Mouse (Mus musculus) spleen, adult 2 months (tissue): ENCODE data around the gene Kcna7. TPM values are rescaled to one million over a fixed set of nuclear protein-coding genes. Genes with fewer than 3 reads are reported as not detected.

Source experiments
- DNase-seq, 2 experiments: peaks; one replicate each; pipeline versions ENCODE4 v3.0.0 to v3.0.0-alpha.2; 2012 to 2021; ENCODE audit warnings: low spot score in 2 of 2, low read depth in 1 of 2
- H3K27ac ChIP-seq: fragments of 200-500 bp; 2 replicates; pipeline ENCODE4 v1.5.1; 2012; ENCODE audit warnings: low read length, inconsistent platforms; ENCODE audit not compliant: insufficient read depth
- H3K27me3 ChIP-seq: fragments of 200-500 bp; 2 replicates; pipeline ENCODE4 v1.6.1; 2012; ENCODE audit warnings: mild to moderate bottlenecking, moderate library complexity, low read length, inconsistent platforms; ENCODE audit not compliant: control insufficient read depth, insufficient read depth
- H3K36me3 ChIP-seq: fragments of 200-500 bp; 2 replicates; pipeline ENCODE4 v1.6.1; 2012; ENCODE audit warnings: mild to moderate bottlenecking, low read length, inconsistent platforms; ENCODE audit not compliant: control insufficient read depth, insufficient read depth
- H3K4me1 ChIP-seq: fragments of 200-500 bp; 2 replicates; pipeline ENCODE4 v1.6.1; 2011; ENCODE audit warnings: inconsistent platforms; ENCODE audit not compliant: control insufficient read depth, insufficient read depth, insufficient read length
- H3K4me3 ChIP-seq: fragments of 200-500 bp; 2 replicates; pipeline ENCODE4 v1.5.1; 2011; ENCODE audit warnings: mild to moderate bottlenecking, inconsistent platforms; ENCODE audit not compliant: insufficient read depth, insufficient read length; ENCODE audit errors: extremely low read depth
- CTCF ChIP-seq: fragments of 200-500 bp; IDR thresholded peaks from 2 replicates; pipeline ENCODE4 v1.5.1; 2011; ENCODE audit warnings: mild to moderate bottlenecking, inconsistent platforms; ENCODE audit not compliant: insufficient read depth, insufficient read length, insufficient replicate concordance; ENCODE audit errors: extremely low read depth
- POLR2A ChIP-seq: fragments of 200-500 bp; IDR thresholded peaks from 2 replicates; pipeline ENCODE4 v1.6.1; 2011; ENCODE audit warnings: low read depth, low read length, inconsistent platforms
- WGBS: fragments of 180-500 bp; shearing (Covaris S2); methylation state at CpG from one replicate; pipeline ENCODE4 v1.1.7; 2018; 5-methylcytosine and 5-hydroxymethylcytosine counted together
- polyA plus RNA-seq: library from polyadenylated mRNA; depleted of rRNA; stranded (reverse); fragments of >200 nt; gene quantifications from 2 replicates; pipeline ENCODE4 v1.2.3, GENCODE M21; 2012

Kcna7 gene
- polyA plus RNA-seq, 1 experiment, result 0.04 TPM

DNA sequence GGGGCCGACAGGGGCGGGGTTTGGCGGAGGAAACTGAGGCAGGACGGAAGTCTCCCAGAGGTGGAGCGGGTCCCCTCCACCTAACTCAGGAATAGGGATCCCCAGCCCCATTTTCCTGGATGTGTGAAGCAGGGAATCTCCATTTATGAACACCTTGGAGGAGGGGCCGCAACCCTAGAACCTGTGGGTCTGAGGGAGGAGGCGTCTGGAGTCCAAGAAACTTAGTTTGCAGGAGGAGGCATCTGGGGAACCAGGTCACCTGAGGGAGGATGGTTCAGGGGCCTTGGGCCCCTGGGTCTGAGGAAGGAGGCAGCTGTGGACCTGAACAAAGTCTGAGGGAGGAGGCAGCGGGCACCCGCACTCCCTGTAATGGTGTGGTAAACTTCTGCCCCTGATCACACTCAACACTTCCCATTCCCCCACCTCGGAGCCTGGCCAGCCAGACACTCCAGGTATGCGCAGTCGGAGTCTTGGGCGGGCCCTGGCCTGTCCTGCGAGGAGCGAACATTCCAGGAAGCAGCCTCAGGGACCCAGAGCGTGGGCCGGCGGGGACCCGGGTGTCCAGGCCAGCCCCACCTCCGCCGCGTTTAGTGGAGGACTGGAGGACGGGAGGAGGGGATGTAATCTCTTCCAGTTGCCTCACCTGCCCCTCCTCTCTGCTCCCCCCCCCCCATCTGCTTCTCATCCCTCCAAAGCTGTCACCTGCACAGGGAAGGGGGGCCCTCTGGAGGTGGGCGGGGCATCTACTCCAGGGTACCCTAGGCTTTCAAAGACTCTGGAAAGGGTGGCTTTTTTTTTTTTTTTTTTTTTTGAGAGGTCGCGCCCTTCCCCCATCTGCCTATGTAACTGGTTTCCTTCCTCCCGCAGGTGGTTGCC, 8.6 kb downstream of the Kcna7 start:
- Histone ChIP-seq H3K27ac (no peak overlapping the region), H3K36me3 (no peaks in the 10 kb centered on the region), H3K4me1 (peaks cover 9% of the 10 kb centered on the region), H3K27me3 (peaks cover 28% of the 10 kb centered on the region), H3K4me3 (no peak overlapping the region; the same call in 1 of the 2 replicates)
- TF ChIP-seq POLR2A (no peak), CTCF (no peak)
- DNase-seq, result no peak
- 3% methylated on average over 26 of the region's 27 CpGs for WGBS

DNA sequence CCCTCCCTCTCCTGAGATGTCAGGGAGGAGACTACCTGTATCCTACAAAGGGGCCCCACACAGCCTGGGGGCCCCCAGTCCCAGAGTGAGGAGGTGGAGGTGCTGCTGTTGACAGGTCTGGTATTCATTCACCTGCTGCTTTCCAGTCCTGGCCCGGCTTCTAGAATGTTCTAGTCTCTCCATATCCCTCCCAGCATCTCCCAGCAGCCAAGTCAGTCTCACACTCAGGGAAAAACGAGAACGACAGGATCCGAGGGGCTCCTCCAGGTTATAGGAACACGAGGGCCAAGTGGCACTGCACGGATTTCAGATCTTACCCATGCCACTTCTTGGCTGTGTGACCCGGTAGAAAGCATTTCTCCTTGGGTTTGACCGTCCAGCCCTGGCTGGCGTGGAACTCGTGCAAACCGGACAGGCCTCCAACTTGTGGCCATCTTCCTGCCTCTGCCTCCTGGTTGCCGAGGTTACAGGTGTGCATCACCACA, 9.3 kb downstream of the Kcna7 start:
- DNase-seq, result no peak
- TF ChIP-seq CTCF, result no peak
- no peak for TF ChIP-seq POLR2A
- no peak overlapping the region for H3K4me3 ChIP-seq
- no peaks in the 10 kb centered on the region for H3K36me3 ChIP-seq
- H3K4me1 ChIP-seq, result peaks cover 9% of the 10 kb centered on the region
- peaks cover 28% of the 10 kb centered on the region for H3K27me3 ChIP-seq
- WGBS, result 23% methylated on average over 12 of the region's 12 CpGs
- no peak overlapping the region for H3K27ac ChIP-seq

DNA sequence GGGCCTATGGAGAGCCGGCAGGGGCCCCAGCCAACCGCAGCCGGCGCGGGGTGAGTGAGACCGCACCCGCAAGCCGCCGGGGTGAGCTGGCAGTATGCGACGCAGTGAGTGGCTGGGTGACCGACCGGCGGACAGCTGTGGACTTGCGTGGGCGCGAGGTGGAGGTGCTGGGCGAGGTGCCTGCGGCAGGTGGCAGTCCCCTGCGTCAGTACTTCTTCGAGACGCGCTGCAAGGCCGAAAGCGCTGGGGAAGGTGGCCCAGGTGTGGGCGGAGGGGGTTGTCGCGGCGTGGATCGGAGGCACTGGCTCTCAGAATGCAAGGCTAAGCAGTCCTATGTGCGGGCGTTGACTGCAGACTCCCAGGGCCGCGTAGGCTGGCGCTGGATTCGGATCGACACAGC, 10.2 kb downstream of the Kcna7 start:
- DNase-seq, result no peak

DNA sequence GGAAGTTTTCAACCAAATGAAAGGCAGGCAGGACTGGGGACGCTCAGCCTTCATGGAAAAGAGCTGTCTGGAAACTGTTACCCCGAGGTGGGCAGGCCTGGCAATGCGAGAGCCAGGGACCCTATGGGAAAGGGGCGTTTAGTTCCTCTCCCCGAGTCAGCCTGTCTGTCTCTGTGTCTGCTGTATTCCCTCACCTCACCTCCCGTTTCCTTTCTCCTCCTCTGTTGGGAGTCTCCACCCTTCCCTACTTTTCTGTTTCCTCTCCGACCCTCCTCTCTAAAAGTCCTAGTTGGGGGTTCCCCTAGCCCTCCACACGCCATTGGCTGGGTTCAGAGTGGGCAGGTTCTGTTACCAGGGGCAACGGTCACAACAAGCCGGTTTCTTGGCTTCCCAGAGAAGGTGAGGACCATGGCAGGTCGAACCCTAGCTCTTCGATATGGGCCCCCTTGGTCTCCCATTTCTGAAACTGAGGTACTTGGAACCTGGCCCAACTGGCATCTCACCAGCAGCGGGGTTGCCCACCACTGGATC, 12.6 kb downstream of the Kcna7 start:
- DNase-seq, result no peak
- Histone ChIP-seq H3K36me3 (peaks cover 22% of the 10 kb centered on the region), H3K27ac (no peak overlapping the region), H3K4me1 (peaks cover 9% of the 10 kb centered on the region), H3K4me3 (no peak overlapping the region), H3K27me3 (peaks cover 28% of the 10 kb centered on the region)
- no peak for TF ChIP-seq CTCF
- TF ChIP-seq POLR2A, result no peak
- WGBS, result 15% methylated on average over 13 of the region's 13 CpGs

More for the DNA sequence above, 10.2 kb downstream of the Kcna7 start:
- Histone ChIP-seq H3K4me3 (no peak overlapping the region; the same call in 1 of the 2 replicates), H3K27ac (no peak overlapping the region), H3K27me3 (peaks cover 28% of the 10 kb centered on the region), H3K4me1 (peaks cover 9% of the 10 kb centered on the region), H3K36me3 (no peaks in the 10 kb centered on the region)
- WGBS, result 9% methylated on average over 37 of the region's 37 CpGs
- TF ChIP-seq POLR2A (no peak), CTCF (no peak)

DNA sequence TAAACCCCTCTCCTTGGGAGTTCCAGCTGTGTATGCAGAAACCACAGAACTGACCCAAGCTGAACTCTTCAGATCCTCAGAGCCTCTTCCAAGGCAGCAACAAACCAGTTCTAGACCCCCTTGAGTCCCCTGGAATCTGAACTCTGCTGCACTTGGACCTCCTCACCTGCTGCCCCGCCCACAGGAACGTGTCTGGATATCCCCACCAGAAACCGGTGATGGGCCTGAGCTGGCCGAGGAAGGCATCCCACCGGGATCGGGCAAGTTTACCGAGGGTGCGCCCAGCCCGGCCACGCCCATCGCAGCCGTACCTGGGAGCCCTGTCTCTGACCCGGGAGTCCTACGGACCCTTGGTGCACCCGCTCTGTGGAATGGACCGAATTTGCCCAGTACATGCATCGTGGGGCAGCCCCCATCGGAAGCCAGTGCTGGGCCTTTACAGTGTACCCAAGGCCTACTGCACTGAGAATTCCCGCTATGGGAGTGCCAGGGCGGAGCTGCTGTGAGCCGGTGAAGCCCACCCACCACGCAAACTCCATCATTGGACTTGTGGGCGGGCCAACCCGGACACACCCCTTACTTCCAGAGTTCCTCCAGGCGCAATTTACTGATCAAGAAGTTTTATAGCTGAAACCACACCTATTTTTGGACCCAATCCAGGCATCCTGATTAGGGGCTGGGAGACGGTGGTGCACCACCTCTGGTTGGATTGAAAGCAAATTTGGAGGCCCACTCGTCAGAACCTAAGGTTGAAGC, 14.6 kb downstream of the Kcna7 start:
- no peak for DNase-seq
- Histone ChIP-seq H3K4me3 (no peak overlapping the region), H3K36me3 (peaks cover 40% of the 10 kb centered on the region), H3K27me3 (peaks cover 15% of the 10 kb centered on the region), H3K27ac (no peak overlapping the region), H3K4me1 (peaks cover 5% of the 10 kb centered on the region)
- TF ChIP-seq CTCF (no peak), POLR2A (no peak)
- 54% methylated on average over 27 of the region's 27 CpGs for WGBS

DNA sequence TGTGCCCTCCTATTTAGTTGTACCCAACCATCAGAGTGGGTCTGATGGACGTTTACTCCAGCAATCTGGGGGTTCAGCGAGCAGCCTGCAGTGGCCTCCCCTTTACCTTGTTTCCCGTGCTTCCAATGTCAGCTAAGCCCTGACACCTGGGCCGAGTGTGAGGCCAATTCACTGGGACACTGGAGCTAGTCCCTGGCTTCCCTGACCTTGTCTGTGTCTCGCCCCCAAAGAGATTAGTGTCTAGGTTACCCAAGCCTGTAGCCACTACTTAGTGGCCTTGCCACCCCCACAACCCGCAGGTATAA, 15.1 kb downstream of the Kcna7 start, which contains the start of gene Lhb:
Gene Lhb (plus strand): TSS at position 206 of the 305 bp plus-strand sequence.
- H3K36me3 ChIP-seq, result peaks cover 41% of the 10 kb centered on the region
- TF ChIP-seq POLR2A, result no peak
- TF ChIP-seq CTCF, result no peak
- 83% methylated on average over 6 of the region's 6 CpGs for WGBS
- peaks cover 3% of the 10 kb centered on the region for H3K4me1 ChIP-seq
- peaks cover 11% of the 10 kb centered on the region for H3K27me3 ChIP-seq
- no peak within 1 kb of the TSS for H3K4me3 ChIP-seq
- DNase-seq, result no peak
- no peak within 1 kb of the TSS for H3K27ac ChIP-seq
